Mouse (Mus musculus): Measurements from ENCODE around the gene Foxo1.

DNA sequence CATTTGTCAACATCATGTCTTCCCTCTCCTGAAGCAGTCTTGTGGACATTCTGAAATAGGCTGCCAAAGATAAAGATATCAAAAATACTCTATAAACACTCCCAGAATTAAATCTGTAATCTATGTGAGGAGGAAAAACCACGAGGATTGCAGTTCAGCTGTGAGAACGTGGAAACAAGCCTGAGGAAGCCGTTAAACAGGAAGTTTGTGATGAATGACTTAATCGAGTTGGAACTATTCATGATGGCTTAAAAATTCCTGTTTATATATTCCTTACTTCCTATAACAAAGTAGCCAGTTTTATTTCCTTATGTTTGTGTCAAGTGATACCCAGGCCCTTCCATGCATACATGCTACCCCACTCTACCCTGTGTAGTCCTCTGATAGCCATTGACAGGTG, 70.6 kb downstream of the Foxo1 start:
- TF ChIP-seq GATA1 (IDR thresholded peaks at IDR 0.05; ENCODE audit: borderline replicate concordance, low read length) (no peak), FLI1 (IDR thresholded peaks at IDR 0.05; ENCODE audit: low read length) (no peak)

Measured in megakaryocyte, embryonic 14.5 days (primary cell).